Mouse (Mus musculus) MEL-GATA-1-ER (cell line): ENCODE data around the gene Hist1h2ad.
"Not testable (repeated sequence)": the region's sequence is repeated elsewhere in the genome, so short reads cannot be mapped to it uniquely, and the experiment has no call there.

ENCODE experiments used
- DNase-seq: peaks from one replicate; pipeline ENCODE4 v3.0.0-alpha.2; 2012; ENCODE audit warnings: low read depth; ENCODE audit errors: extremely low read depth

Hist1h2ad gene

GRCm38 (mm10) chr13:23583387-23584068 is 9.3 kb downstream of the Hist1h2ad start:
- DNase-seq, result no peak

- DNase-seq, result no peak
Observed at GRCm38 (mm10) chr13:23584331-23584730, 10.2 kb downstream of the Hist1h2ad start.

GRCm38 (mm10) chr13:23585029-23585441 is 10.9 kb downstream of the Hist1h2ad start:
- peak; percentile 61 for DNase-seq

- DNase-seq, result peak; percentile 96
Observed at GRCm38 (mm10) chr13:23585442-23586098, 11.4 kb downstream of the Hist1h2ad start.

GRCm38 (mm10) chr13:23586099-23586939 is 12.1 kb downstream of the Hist1h2ad start:
- no peak for DNase-seq

GRCm38 (mm10) chr13:23586940-23587225 is 12.7 kb downstream of the Hist1h2ad start:
- no peak for DNase-seq

- DNase-seq, result no peak
Observed at GRCm38 (mm10) chr13:23591206-23591605, 17.0 kb downstream of the Hist1h2ad start.

- DNase-seq, result not testable (repeated sequence)
Observed at GRCm38 (mm10) chr13:23591886-23592285, 17.7 kb downstream of the Hist1h2ad start.

- no peak for DNase-seq
Observed at GRCm38 (mm10) chr13:23592614-23593013, 18.4 kb downstream of the Hist1h2ad start.

- peak; percentile 59 for DNase-seq
Observed at GRCm38 (mm10) chr13:23593051-23593770, 19.0 kb downstream of the Hist1h2ad start.

GRCm38 (mm10) chr13:23595185-23595584 is 21.0 kb downstream of the Hist1h2ad start:
- no peak for DNase-seq

GRCm38 (mm10) chr13:23595622-23596372 is 21.6 kb downstream of the Hist1h2ad start:
- DNase-seq, result no peak

- peak; percentile 69 for DNase-seq
Observed at GRCm38 (mm10) chr13:23597957-23598356, 23.8 kb downstream of the Hist1h2ad start.

GRCm38 (mm10) chr13:23603182-23603699 is 29.1 kb downstream of the Hist1h2ad start:
- no peak for DNase-seq

- no peak for DNase-seq
Observed at GRCm38 (mm10) chr13:23604452-23604851, 30.3 kb downstream of the Hist1h2ad start.

GRCm38 (mm10) chr13:23605052-23605451 is 30.9 kb downstream of the Hist1h2ad start:
- DNase-seq, result no peak

- DNase-seq, result peak; percentile 41
Observed at GRCm38 (mm10) chr13:23609209-23609608, 35.0 kb downstream of the Hist1h2ad start.

GRCm38 (mm10) chr13:23609844-23610243 is 35.7 kb downstream of the Hist1h2ad start:
- DNase-seq, result no peak

- DNase-seq, result no peak
Observed at GRCm38 (mm10) chr13:23610393-23610792, 36.2 kb downstream of the Hist1h2ad start.

GRCm38 (mm10) chr13:23611638-23612037 is 37.5 kb downstream of the Hist1h2ad start:
- DNase-seq, result no peak
